Mouse (Mus musculus): ENCODE measurements at regions not wholly inside any gene's neighbourhood (a gene's known extent, or its start where the extent isn't known, plus 50 kb on each side); places are given as distances from the start of the nearest gene placed in this dataset.

DNA sequence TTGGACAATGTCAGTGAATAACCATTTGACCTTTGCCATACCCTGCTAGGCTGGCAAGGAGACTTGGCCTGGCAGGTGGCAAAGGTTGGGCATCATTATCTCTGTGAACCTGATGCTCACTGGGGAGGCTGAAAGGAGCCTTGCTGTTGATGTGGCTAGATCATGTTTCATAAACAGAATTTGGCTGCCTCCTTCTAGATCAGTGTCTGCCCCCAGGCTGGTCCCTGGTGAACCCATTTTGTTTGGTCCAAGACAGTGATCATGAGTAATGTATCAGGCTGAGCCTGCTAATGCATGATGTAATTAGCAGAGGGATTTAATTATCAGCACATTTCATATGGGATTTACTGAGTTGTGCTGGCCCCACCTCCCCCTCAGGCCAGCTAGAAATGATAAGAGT lies 502.6 kb upstream of the Sox11 start:
- no peak for DNase-seq (ENCODE audit: low spot score in 2 of 2)

DNA sequence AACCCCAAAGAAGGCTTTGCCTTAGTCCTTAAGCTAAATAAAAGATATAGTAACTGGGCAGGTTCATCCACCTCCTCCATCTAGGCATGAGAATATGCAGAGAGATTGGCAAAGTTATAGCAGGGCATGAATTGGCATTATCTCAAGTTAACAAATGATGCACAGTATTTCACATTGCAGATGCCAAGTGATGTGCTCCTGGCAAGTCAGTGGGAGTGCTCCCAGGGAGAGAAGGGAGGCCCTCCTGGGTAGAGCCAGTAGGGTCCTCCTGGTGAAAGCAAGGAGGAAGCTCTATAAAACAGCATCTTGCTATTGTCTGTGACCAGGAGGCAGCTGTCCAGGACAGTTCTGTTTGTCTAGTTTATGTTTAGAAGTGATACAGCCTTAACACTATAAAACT lies 496.6 kb upstream of the Sox11 start:
- DNase-seq (ENCODE audit: low spot score in 2 of 2), result no peak

DNA sequence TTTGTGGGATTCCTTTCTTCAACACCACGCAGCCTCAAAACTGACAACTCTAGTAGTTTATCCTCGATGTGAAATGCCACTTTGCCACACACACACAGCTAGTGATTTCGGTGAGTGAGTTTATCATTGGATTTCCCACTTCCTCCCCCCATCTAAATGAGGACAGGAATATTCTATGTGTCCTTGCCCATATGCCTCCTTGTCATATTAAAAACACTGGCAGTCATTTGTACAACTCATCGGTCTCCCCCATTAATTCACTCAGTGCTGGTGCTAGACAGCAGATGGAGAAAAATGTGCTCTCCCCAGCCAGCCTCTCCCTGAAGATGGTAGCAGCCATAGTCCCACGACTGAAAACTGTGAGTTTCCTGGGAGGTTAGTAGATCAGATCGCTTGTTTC lies 496.0 kb upstream of the Sox11 start:
- DNase-seq (ENCODE audit: low spot score in 2 of 2), result peak; percentile 21 to 39

DNA sequence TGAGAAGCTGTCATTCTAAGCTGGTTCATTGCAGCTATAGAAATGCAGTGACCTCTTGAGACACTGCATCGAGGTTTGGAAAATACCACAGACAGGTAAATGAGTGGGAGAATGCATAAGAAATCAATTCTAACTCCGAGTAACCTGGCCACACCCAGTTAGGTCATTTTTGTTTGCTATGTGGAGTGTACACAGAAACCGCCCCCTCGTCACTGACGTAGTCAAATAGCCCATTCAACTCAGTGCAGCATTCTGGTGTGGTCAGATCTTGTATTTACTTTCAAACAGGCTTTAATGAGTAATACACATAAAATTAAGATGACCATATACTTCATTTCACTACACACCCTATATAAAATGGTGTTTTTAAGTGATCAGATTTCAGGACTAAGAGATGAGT lies 483.8 kb upstream of the Sox11 start:
- no peak for DNase-seq (ENCODE audit: low spot score in 2 of 2)

DNA sequence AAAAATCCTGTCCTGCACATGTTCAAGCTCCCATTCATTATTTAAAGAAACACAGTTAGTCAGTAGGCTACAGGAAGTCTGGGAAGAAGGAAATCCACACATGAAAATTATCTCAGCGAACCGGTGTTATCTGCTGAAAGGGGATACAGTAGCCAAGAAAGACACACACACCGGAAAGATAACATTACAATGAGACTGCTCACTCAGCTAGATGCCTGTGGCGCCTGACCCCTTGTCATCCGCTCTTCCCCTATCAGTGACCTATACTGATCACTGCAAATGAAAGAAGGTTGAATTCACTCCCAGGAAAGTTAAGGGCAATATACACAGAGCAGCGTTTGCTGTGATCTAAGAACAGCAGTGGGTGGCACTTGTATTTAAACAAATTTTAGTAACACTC lies 481.0 kb upstream of the Sox11 start:
- no peak for DNase-seq (ENCODE audit: low spot score in 2 of 2)

DNA sequence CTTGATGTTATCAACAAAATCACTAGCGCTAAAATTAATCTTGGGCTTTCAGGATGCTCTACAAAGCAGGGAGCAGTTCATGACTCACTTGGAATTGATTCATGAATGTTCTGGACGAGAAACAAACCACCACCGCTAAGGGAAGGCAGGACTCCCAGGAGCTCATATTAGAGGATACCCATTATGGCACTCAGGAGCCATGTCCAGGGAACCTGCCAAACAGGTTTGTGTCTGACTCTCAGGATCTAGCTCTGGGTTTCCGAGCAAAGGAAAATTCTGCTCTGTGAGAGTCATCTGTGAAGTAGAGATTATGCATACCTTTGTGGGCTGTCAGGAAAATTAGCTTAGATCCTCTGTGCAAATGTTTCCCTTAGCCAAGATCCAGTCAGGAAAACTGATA lies 454.3 kb upstream of the Sox11 start:
- no peak for DNase-seq (ENCODE audit: low spot score in 2 of 2)

DNA sequence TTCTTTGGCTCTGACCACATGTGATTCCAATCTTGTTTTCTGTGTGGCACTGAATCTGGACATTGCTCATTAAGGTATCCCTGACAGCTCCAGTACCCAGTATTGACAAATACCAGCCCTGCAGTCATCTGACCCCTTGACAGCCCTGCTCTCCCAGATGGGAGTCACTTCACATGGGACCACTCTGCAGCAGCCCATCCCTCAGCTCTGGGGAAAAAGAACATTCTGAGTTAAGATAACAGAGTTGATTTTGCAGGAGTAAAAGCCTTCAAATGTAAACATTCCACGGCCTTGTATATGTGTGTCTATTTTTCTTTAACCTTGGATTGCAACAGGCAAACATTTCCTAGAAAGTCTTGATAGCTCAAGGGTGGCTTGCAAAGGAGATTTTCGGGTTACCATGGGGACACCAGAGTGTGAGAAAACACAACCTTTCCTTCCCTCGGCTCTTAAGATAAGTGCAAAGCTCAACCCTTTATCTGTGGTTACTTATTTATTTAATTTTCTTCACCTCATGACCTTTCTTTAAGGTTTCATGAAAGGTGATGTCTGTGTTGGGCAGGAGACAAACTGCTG lies 444.4 kb upstream of the Sox11 start:
- no peak for DNase-seq (ENCODE audit: low spot score in 2 of 2)

DNA sequence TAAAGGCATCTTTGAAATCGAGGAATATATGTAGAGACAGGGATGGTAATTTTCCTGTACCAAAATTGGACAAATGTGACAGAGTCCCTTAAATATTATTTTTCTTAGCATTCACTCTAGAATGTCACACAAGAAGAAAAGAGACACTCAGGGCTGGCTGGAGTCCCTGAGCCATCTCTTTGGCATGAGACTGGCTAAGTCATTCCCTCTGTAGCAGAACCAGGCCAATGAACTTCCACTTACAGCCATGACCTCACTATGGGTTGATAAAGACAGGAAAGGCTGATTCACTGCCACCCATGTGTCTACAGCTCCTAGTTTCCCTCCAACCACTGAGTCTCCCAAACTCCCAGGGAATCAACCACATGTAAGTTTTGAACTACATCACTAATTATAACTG lies 438.4 kb upstream of the Sox11 start:
- DNase-seq (ENCODE audit: low spot score in 2 of 2), result no peak

DNA sequence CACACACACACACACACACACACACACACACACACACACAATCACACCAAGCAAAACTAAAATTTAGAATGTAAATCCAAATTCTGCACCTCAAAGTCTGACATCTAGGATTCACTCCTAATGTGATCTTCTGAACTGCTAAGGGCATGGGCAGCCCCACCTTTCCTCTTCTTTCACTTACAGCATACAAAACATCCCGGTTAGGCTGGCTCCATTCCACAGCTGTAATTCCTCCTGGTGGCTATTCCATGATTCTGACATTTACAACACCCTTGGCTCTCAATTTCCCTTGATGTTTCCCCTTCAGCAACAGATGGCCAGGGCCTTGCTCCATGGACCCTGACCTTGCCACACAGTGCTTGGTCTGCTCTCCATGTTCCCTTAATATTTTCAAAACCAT lies 423.6 kb upstream of the Sox11 start:
- DNase-seq (ENCODE audit: low spot score in 2 of 2), result no peak

DNA sequence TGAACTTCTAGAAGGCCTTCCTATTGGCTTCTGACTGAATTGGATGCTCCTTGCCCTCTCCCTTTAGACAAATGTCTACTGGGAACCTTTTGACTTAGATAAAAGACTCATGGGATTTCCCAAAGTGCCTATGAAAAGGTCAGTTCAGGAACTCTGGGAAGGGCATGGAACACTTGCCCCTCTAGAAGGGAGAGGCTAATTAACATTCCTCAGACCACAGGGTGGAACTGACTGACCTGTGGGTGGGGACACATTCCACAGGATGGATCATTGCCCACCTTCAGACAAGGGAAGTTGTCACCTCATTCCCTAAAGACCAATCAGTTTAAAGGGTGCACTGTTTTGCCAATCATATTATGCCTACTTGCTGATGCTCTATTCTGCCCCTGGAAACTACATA lies 416.6 kb upstream of the Sox11 start:
- DNase-seq (ENCODE audit: low spot score in 2 of 2), result no peak

DNA sequence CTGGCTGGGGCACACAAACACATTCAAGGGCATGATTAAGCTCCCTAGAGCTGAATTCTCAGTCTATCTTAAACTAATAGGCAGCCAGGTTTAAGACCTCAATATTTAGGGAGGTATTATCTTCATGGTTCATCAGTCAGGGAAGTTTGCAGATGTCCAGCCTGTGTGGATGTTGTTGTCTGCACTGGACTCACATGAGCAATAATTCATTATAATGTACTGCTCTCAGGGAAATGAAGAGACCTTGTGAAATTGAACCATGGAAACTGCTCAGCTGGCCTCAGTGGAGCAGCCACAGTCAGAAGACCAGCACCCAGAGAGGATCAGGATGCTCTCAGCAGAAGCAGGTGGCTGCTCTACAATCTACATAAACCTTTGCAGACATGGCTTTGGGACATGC lies 415.3 kb upstream of the Sox11 start:
- no peak for DNase-seq (ENCODE audit: low spot score in 2 of 2)

DNA sequence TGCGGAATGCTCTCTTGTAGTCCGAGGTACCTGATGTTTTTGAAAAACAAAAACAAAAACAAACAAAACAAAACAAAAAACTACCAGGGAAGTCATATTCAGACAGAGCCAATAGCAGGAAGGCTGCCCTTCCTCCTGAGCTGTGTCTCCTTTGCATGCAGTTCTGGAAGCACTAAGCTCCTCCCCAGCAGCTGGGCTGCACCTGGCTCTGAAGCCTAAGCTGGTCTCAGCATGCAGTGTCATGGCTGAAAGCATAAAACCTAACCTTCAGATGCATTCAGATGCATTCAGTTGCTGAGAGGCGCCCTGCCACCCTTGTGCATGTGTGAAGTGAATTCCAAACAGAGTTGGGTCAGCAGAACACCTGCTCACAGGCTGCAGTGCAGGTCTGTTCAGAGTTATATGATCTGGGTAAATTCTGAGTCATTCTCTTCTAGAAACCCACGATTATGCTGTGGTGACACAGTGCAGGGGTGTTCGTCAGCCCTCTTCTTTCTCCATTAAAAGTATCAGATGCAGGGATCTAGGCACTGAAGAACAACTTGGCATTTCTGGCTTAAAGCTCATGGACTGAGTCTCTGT lies 382.3 kb upstream of the Sox11 start:
- DNase-seq (ENCODE audit: low spot score in 2 of 2), result no peak

DNA sequence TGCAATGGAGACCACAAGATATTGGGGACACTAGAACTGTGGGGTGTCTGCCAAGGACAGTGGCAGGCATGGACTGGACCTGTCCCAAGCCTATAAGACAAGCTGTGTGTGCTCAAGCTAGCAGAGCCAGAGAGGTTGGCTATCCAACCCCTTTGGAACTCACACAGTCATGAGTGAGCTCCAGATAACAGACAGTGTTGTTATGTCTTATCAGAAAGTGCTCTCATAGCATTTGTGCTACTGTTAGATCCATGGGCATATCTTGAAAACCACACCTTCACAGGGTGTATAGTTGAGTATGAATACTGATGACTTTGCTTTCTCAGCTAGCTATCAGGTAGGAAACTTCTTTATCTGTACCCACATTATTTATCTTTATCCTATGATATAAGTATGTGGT lies 338.1 kb upstream of the Sox11 start:
- DNase-seq (ENCODE audit: low spot score in 2 of 2), result no peak

DNA sequence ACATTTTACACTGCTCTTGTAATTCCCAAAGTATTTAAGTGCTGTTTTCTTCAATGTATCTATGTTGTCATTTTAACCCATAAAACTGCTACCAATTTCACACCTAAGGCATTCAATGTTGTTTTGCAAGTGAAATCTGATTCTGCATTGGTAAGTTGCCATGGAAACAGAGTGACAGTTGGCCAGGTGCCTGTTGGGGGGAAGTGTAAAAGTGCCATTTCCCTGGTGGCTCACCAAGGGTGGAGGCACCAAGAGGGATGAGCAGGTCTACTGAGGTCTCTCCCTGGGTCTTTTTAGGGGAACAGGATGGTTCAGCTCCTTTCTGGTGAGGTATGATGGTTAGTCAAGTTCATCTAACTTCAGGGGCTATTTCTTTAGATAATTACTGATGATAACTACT lies 331.0 kb upstream of the Sox11 start:
- no peak for DNase-seq (ENCODE audit: low spot score in 2 of 2)

DNA sequence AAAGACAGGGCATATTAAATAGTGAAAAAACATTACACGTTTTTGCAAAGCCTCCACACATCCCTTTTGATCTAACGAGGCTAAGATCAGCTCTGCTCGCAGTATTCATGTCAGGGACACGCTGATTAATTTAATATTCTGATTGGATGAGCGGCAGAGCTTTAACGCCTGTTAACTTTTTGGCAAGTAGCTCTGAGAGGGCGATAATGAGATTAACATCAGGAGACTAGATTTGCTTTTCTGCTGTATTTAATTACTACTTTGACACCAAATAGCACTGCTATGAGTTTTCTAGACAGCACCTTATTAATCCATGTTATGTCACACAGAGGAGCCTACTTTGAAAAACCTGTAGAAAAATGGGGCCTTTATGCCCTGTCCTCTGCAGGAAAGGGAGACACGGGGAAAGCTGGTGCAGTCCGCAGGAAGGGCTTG lies 328.3 kb upstream of the Sox11 start:
- no peak for DNase-seq (ENCODE audit: low spot score in 2 of 2)

DNA sequence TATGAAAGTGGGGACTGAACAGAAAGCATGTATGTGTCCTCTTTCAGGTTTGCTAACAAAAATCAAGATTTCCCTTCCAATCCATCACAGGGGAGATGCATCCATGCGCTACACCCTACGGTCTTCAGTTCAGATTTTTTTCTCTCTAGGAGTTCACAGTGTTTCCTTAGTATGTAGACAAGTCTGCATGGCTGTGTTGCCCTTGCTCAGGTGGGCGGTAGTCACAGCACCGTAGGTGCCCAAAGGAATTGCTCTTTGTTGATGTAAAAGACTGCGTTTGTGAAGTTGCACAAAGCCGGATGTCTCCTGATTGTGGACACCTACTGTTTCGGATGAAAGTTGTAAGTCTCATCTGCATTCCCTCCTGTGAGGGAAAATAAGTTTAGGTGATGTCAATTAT lies 327.8 kb upstream of the Sox11 start:
- DNase-seq (ENCODE audit: low spot score in 2 of 2), result no peak

DNA sequence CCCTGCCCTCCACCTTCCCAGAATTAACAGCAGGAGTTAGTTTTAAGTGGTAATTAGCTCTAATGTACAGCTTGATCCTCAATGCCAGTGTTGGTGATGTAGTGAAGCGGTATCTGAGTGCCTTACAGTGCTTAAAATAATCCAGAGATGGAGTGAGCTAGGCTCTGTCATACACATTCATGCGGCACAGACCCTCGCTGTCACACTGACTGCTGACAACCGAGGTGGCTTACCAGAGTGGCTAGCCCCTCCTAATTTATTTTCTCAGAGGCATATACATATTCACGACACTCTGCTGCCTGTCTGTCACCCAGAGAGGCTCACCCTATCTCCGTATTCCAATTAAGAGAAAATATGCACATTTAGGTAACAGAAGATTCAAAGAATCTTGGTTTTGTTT lies 327.2 kb upstream of the Sox11 start:
- no peak for DNase-seq (ENCODE audit: low spot score in 2 of 2)

DNA sequence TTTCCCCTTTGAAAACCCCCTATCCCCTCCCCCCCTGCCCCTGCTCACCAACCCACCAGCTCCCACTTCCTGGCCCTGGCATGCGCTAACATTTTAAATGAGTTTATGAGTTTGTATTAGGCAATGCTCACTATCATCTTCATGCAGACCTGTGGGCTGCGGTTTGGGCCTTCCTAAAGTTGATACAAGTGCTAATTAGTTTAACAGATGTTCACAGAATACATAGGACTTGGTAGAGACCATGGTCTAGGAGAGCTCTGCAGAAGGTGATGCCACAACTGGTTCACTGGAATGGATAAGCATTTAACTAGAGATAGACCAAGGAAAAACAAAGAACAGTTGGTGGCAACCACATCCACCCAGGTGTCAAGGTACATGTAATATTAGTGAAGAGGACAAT lies 324.1 kb upstream of the Sox11 start:
- DNase-seq (ENCODE audit: low spot score in 2 of 2), result no peak

DNA sequence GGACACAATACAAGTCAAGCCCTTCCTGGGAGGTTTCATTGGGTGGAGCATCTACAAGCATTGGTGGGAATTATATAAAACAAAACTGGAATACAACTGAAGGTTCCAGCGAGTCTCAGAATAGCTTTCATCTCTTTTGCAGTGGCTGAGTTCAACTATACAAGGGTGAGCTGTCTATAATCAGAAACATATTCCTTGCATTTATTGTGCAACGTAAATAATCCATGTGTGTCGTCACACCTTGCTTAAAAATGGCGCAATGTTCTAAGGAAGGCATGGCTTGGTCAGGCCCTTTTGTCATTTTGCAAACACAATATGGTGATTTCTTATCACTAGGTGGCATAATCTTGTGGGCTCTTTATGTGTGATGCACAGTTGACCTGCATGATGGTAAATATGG lies 320.8 kb upstream of the Sox11 start:
- DNase-seq (ENCODE audit: low spot score in 2 of 2), result no peak

DNA sequence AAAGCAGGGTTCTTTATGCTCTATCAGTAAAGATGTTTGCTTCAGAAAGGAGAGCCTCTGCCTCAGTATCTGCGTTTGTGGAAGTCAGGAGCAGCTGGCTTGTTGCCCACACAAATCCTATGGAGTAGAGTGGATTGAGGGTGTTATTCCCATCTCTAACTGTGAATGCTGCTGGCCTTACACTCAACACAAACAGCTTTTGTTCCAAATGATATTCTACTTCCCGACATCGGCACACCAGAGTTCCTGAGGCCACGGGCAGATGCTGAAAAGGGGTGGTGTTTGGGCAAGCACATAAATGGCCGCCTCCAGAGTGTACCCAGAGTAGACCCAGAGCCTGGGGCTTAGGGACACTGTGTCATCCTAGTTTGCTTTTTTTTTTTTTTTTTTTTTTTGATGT lies 320.3 kb upstream of the Sox11 start:
- no peak for DNase-seq (ENCODE audit: low spot score in 2 of 2)

DNA sequence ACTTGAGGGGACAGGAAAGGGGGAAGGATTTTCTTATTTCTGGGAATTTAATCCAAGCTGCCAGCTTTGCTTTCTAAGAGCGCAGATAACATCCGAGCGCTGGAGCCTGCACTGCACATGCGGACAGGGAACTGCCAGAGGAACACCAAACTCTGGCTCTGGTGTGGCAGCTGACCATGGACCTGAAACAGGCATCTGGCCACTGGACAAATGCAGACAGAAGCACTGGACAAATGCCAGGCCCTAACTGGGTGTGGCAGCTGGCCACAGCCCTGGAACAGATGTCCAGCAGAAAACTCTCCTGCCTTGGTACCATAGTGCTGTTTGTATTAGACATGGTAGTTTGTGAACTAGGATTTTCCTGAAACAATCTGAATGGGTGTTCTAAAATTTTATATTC lies 315.2 kb upstream of the Sox11 start:
- no peak for DNase-seq (ENCODE audit: low spot score in 2 of 2)

DNA sequence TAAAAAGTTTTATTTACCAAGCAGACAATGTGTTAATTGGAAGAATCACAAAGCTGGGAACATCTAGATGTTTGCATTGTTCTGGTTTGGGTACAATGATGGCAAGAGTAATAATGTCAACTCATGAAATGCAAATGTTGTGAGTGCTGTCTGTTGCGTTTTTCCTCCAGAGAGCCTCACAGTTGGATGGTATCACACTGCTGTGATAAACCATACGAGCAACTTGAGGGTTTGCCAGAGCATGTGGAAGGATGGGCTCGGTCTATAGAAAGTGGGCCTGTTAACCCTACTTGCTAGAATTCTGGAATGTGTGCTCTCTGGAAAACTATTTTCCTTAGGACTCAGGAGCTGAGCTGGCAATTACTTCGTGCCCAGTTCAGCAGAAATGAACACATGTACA lies 311.2 kb upstream of the Sox11 start:
- no peak for DNase-seq (ENCODE audit: low spot score in 2 of 2)

DNA sequence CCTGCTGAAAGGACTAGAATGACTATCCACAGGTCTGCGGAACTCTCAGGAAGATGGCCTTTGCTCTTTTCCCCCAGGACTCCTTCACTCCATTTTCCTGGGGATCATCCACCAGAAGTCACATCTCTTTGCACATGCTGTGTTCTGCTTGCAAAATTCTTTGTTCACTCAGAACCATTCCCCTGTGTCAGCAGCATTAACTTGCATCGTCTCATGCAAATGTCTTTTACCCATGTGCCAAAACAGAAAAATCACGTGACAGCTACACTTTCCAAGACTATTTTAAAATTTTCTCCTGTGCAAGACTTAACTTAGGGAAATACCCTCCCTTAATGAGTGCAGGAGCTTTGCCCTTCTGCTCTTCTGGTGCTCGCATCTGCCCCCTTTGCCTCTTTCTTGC lies 306.2 kb upstream of the Sox11 start:
- no peak for DNase-seq (ENCODE audit: low spot score in 2 of 2)
